ENCODE assay signal across 29 mouse cellular contexts in the genomic region with DNA sequence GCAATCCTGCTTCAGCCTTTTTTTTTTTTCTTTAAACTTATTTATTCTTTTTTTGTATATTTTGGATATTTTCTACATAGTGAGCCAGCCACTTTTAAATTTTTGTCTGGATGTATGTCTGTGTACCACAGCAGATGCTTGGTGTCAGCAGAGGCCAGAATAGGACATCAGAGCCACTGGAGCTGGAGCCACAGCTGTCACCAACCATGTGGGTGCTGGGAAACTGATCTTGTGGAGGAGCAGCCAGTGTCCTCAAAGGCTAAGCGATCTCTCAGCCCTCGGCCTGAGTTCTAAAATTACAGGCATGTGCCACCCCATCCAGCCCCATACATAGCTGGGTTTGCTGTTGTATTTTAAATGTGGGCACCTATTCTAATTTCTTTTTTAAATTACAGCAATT. TPM values are rescaled to one million over a fixed set of nuclear protein-coding genes. Genes with fewer than 3 reads are reported as not detected.
DNase-seq lines count a peak whose midpoint lies in the region; TF ChIP-seq lines count a peak whose summit lies in the region.
"Had no signal": no experiment of that assay in that cellular context is flagged by ENCODE, and none has a peak within 500 bp of the region (broad histone marks: within the 10 kb centered on the region; RNA-seq: fewer than 3 reads in every experiment).

No protein-coding gene starts in this region.

- H3ac ChIP-seq in myocyte (ENCODE audit: control insufficient read depth, insufficient read length): no peak overlapping the region

- no peaks in the 10 kb centered on the region for H3K27me3 ChIP-seq in myocyte (ENCODE audit: control insufficient read depth, insufficient read depth, insufficient read length)
- H3K27me3 ChIP-seq: CH12.LX; embryonic facial prominence, embryonic 12.5 days; forebrain, embryonic 13.5 days; forebrain, embryonic 15.5 days; Patski had no signal

- H3K4me3 ChIP-seq in gastrocnemius, adult 2 months: no peak overlapping the region
- H3K4me3 ChIP-seq in myocyte: no peak overlapping the region
- H3K4me3 ChIP-seq: embryonic facial prominence, embryonic 10.5 days; embryonic facial prominence, embryonic 12.5 days; forebrain, embryonic 13.5 days; forebrain, embryonic 15.5 days had no signal

- peak overlapping the region; percentile 99 for H3K27ac ChIP-seq in gastrocnemius, adult 2 months
- H3K27ac ChIP-seq: embryonic facial prominence, embryonic 10.5 days; embryonic facial prominence, embryonic 12.5 days; forebrain, embryonic 13.5 days; forebrain, embryonic 15.5 days had no signal

- no peak for TF ChIP-seq CTCF in gastrocnemius, adult 2 months (IDR thresholded peaks at IDR 0.05)

- no peak for TF ChIP-seq POLR2A in myocyte (IDR thresholded peaks at IDR 0.05; ENCODE audit: insufficient read length, low read depth)

- H3K79me2 ChIP-seq in myocyte (ENCODE audit: control insufficient read depth, insufficient read depth): no peaks in the 10 kb centered on the region

- no peaks in the 10 kb centered on the region for H3K36me3 ChIP-seq in myocyte (ENCODE audit: control insufficient read depth, insufficient read depth)
- H3K36me3 ChIP-seq: embryonic facial prominence, embryonic 10.5 days; embryonic facial prominence, embryonic 12.5 days; forebrain, embryonic 15.5 days had no signal

- H3K4me2 ChIP-seq in myocyte (ENCODE audit: low read depth): no peak overlapping the region
- H3K4me2 ChIP-seq: embryonic facial prominence, embryonic 12.5 days; forebrain, embryonic 13.5 days; forebrain, embryonic 15.5 days had no signal

- peak; percentile 3 for DNase-seq in cerebellum, adult 11 months
- DNase-seq in cerebellum, postnatal 36 days: no peak
- peak; percentile 80 for DNase-seq in gastrocnemius, adult 2 months
- no peak for DNase-seq in gastrocnemius, postnatal 10 days
- DNase-seq in gastrocnemius, postnatal 14 days: peak; percentile 36
- no peak for DNase-seq in kidney, postnatal 4 days
- no peak for DNase-seq in heart, postnatal 25 days (ENCODE audit: low spot score)
- DNase-seq: adrenal gland, adult 8-10 months; adrenal gland, postnatal 14 days; adrenal gland, postnatal 36 days; B cell, adult 2 months; cerebellum, adult 18-20 months; cerebellum, adult 8-10 months; cerebellum, adult 9-11 months; cerebellum, postnatal 14 days had no signal

- intact Hi-C loops in gastrocnemius, adult 2 months (cut with DNase I): loop anchor here (5.0 to 10.0 kb wide), 2 partner anchors 193 to 275 kb away; partner anchors contain the start of gene Mettl9
- intact Hi-C loops in gastrocnemius, postnatal 14 days (cut with DNase I; ENCODE audit: low total_unique reads): loop anchor here (5.0 kb wide), 1 partner anchor 78 kb away; the partner anchor contains the start of gene Polr3e
- intact Hi-C loops in heart, postnatal 25 days (cut with DNase I): loop anchor here (5.0 to 10.0 kb wide), 4 partner anchors 143 to 275 kb away; partner anchors contain the start of genes Cdr2, Mettl9 and Mfsd13b

TF ChIP-seq in myocyte, 11 proteins besides CTCF, POLR2A, EP300 and RAD21:
- TF ChIP-seq E2F4 (IDR thresholded peaks at IDR 0.05; ENCODE audit: insufficient read depth): no peak
- TF ChIP-seq TCF12 (IDR thresholded peaks at IDR 0.05; ENCODE audit: insufficient read depth, poor library complexity, severe bottlenecking): peak; percentile 18
- peak in 2 of 3 experiments; percentile 65 to 84 for TF ChIP-seq MYOD1 (IDR thresholded peaks at IDR 0.05; ENCODE audit: control insufficient read depth in 1 of 3, insufficient read length in 2 of 3, low read depth in 2 of 3)
- TF ChIP-seq MAX (IDR thresholded peaks at IDR 0.05; ENCODE audit: low read depth): no peak
- TF ChIP-seq CEBPB (IDR thresholded peaks at IDR 0.05; ENCODE audit: insufficient read depth, poor library complexity, severe bottlenecking): no peak
- TF ChIP-seq USF1 (IDR thresholded peaks at IDR 0.05; ENCODE audit: low read depth): no peak
- TF ChIP-seq MYOG (IDR thresholded peaks at IDR 0.05; ENCODE audit: control insufficient read depth in 1 of 3, insufficient read depth in 1 of 3, insufficient read length in 2 of 3, low read depth in 2 of 3): peak; percentile 51 to 90 (median 61)
TF ChIP-seq in myocyte: peak in this region for 3.

RNA-seq across cellular contexts. Expression of gene Eef2k, which starts 2.8 kb away (rescaled TPM):
- 10 to 100 TPM; 53.1 to 88.8 TPM for total RNA-seq in gastrocnemius, adult 2 months (2021)
- total RNA-seq in gastrocnemius, postnatal 10 days (2021): 10 to 100 TPM; 56.3 to 60.9 TPM
- 10 to 100 TPM; 50.3 to 61.8 TPM for total RNA-seq in gastrocnemius, postnatal 14 days (2021)
- 32.3 TPM for polyA plus RNA-seq in myocyte (2012; fragmentation: generic; extraction: Trizol)
- total RNA-seq in heart, postnatal 25 days (2021): 10 to 100 TPM; 27.7 to 32.5 TPM

RNA-seq across cellular contexts. Expression of gene Gm5737, which starts 27.6 kb away (rescaled TPM):
- total RNA-seq in gastrocnemius, adult 2 months (2021): under 1 TPM; 0.31 to 0.42 TPM
- under 1 TPM in 1 of 2 experiments, not detected in 1; 0.31 TPM for total RNA-seq in gastrocnemius, postnatal 10 days (2021)
- under 1 TPM; 0.49 to 0.60 TPM for total RNA-seq in gastrocnemius, postnatal 14 days (2021)
- not detected for polyA plus RNA-seq in myocyte (2012; fragmentation: generic; extraction: Trizol)
- not detected for total RNA-seq in heart, postnatal 25 days (2021)
- total RNA-seq: adrenal gland, adult 18-20 months; adrenal gland, adult 8-10 months; adrenal gland, postnatal 36 days; CH12.LX; G1E had no signal
- polyA plus RNA-seq: activated CD4-positive, CD25-positive, alpha-beta regulatory T cell, adult 4 months; CD4-positive, CD25-positive, alpha-beta regulatory T cell, adult 4 months; cortical plate, adult 2 months; embryonic facial prominence, embryonic 10.5 days; embryonic facial prominence, embryonic 12.5 days; embryonic facial prominence, embryonic 14.5 days; forebrain, embryonic 11.5 days; forebrain, embryonic 13.5 days; forebrain, embryonic 15.5 days; G1E; Patski had no signal

Comparison
In these comparisons a context has a peak if more than half of its experiments do, and no peak if none do; other contexts are left out.
1. DNase-seq: peak in cerebellum, adult 11 months (single experiment), gastrocnemius, adult 2 months (single experiment) and gastrocnemius, postnatal 14 days (single experiment); none in cerebellum, postnatal 36 days (0 of 2), gastrocnemius, postnatal 10 days (single experiment), kidney, postnatal 4 days (0 of 2) and heart, postnatal 25 days (single experiment).